Mouse (Mus musculus) fibroblast of lung, adult 2 months (primary cell): ENCODE measurements around the gene Try5.
"Not testable (repeated sequence)": the region's sequence is repeated elsewhere in the genome, so short reads cannot be mapped to it uniquely, and the experiment has no call there.

Source experiments
- DNase-seq: peaks from one replicate; pipeline ENCODE4 v3.0.0-alpha.2; 2011; ENCODE audit warnings: low read depth

Gene Try5

GRCm38 (mm10) chr6:41316741-41317140 is at the start of gene Try5:
TSS of gene Try5 (minus strand) at chr6:41316841.
- not testable (repeated sequence) for DNase-seq

- no peak for DNase-seq
Measured at GRCm38 (mm10) chr6:41353932-41354331, 37.3 kb upstream of the Try5 start, which contains the start of gene Try10. TSS of gene Try10 (plus strand) at chr6:41354105.

- no peak for DNase-seq
Measured at GRCm38 (mm10) chr6:41301969-41302368, 14.7 kb downstream of the Try5 start, which contains the start of gene Try4. TSS of gene Try4 (plus strand) at chr6:41302269.

- no peak for DNase-seq
Measured at GRCm38 (mm10) chr6:41298255-41298654, 18.4 kb downstream of the Try5 start.

- DNase-seq: no peak
Measured at GRCm38 (mm10) chr6:41266140-41266539, 50.5 kb downstream of the Try5 start.

- DNase-seq: no peak
Measured at GRCm38 (mm10) chr6:41262796-41263195, 53.8 kb downstream of the Try5 start.
